In the genomic region with DNA sequence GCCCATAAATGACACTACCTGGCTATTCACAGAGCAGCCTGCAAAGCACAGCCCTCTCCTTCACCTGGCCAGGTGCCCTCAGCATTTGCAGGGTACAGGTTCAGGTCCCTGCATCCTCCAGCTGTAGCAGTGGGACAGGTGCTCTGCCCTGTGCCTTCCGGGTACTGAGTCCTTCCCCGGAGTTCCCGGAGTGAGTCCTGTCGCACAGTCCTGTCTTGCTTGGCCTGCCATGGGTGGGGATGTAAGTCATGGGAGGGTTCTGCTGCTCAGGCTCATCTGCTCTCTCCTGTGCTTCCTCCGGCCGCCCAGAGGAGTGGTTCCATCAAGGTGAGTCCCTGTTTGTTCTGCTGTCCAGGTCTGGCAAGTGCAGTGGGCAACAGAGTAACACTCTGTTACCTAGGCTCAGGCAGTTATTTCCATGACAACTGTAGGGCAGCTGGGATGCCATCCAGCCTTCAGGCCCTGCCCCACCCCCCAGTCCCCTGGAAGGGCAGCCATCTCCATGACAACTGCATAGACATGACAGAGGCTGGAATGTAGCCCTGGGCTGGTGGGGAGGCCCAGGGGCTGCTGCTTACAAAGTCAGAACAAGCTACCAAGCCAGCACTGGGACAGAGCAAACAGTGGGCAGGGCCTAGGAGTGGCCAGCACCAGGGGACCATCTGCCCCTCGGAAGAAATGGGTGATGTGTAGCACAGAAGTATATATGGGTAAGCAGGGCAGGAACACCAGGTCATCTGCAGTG, we compare ENCODE assay signal across 8 mouse cellular contexts. TPM values are rescaled to one million over a fixed set of nuclear protein-coding genes. Genes with fewer than 3 reads are reported as not detected.
DNase-seq lines count a peak whose midpoint lies in the region; ATAC-seq and TF ChIP-seq lines count a peak whose summit lies in the region.

No protein-coding gene starts in this region.

- H3K9me3 ChIP-seq in heart, embryonic 10.5 days: no peaks in the 10 kb centered on the region
- H3K9me3 ChIP-seq in intestine, embryonic 15.5 days: no peaks in the 10 kb centered on the region
- H3K9me3 ChIP-seq in stomach, embryonic 16.5 days (replicated peaks; ENCODE audit: control insufficient read depth, low read length): no peaks in the 10 kb centered on the region

- 58% methylated on average over 7 of the region's 7 CpGs for WGBS in heart, embryonic 10.5 days
- WGBS in heart, adult 2 months: 81% methylated on average over 7 of the region's 7 CpGs
- WGBS in intestine, embryonic 15.5 days: 46% methylated on average over 7 of the region's 7 CpGs
- 38% methylated on average over 7 of the region's 7 CpGs for WGBS in stomach, embryonic 16.5 days

- no peak for TF ChIP-seq CTCF in heart, adult 2 months (IDR thresholded peaks at IDR 0.05)

- H3K4me2 ChIP-seq in intestine, embryonic 15.5 days (replicated peaks): no peak overlapping the region
- H3K4me2 ChIP-seq in stomach, embryonic 16.5 days (ENCODE audit: low read depth, low read length): no peak overlapping the region

- H3K27ac ChIP-seq in heart, embryonic 10.5 days: peak overlapping the region; percentile 70
- no peak overlapping the region for H3K27ac ChIP-seq in heart, adult 2 months
- H3K27ac ChIP-seq in intestine, embryonic 15.5 days: no peak overlapping the region
- no peak overlapping the region for H3K27ac ChIP-seq in stomach, embryonic 16.5 days (ENCODE audit: low read length)

- no peak for TF ChIP-seq POLR2A in heart, adult 2 months (IDR thresholded peaks at IDR 0.05; ENCODE audit: insufficient read depth, low read depth, low read length)

- peak; percentile 90 for DNase-seq in heart, embryonic 10.5 days (ENCODE audit: low spot score)
- no peak for DNase-seq in heart, adult 2 months
- peak; percentile 75 to 77 for DNase-seq in right cerebral cortex, postnatal 10 days (ENCODE audit: low spot score in 2 of 2)
- DNase-seq in right cerebral cortex, postnatal 14 days: no peak
- DNase-seq in T-cell, adult 2 months (ENCODE audit: low spot score): no peak
- DNase-seq in spleen, postnatal 10 days (ENCODE audit: low spot score in 2 of 2): no peak

- H3K79me2 ChIP-seq in heart, adult 2 months (replicated peaks; ENCODE audit: control insufficient read depth, insufficient read depth, low read length): no peaks in the 10 kb centered on the region

- no peak overlapping the region for H3K4me3 ChIP-seq in heart, embryonic 10.5 days
- no peak overlapping the region for H3K4me3 ChIP-seq in heart, adult 2 months
- H3K4me3 ChIP-seq in intestine, embryonic 15.5 days (replicated peaks): no peak overlapping the region
- no peak overlapping the region for H3K4me3 ChIP-seq in stomach, embryonic 16.5 days (replicated peaks; ENCODE audit: low read length)

- intact Hi-C loops in heart, adult 2 months (cut with DNase I): no loop called here

- peaks cover 82% of the 10 kb centered on the region for H3K36me3 ChIP-seq in heart, embryonic 10.5 days
- no peaks in the 10 kb centered on the region for H3K36me3 ChIP-seq in heart, adult 2 months (ENCODE audit: control insufficient read depth, insufficient read depth, low read length)
- peaks cover 5% of the 10 kb centered on the region for H3K36me3 ChIP-seq in intestine, embryonic 15.5 days
- H3K36me3 ChIP-seq in stomach, embryonic 16.5 days (ENCODE audit: control insufficient read depth, insufficient read depth, low read length): 0 out of 2 replicates have a peak, but pooled peaks cover 8% of the 10 kb centered on the region

- ATAC-seq in intestine, embryonic 15.5 days: peak; percentile 46
- ATAC-seq in stomach, embryonic 16.5 days (ENCODE audit: insufficient read depth, low FRiP score): peak; percentile 51

- H3K9ac ChIP-seq in heart, adult 2 months (ENCODE audit: low read depth, low read length): no peak overlapping the region
- H3K9ac ChIP-seq in intestine, embryonic 15.5 days: no peak overlapping the region
- no peak overlapping the region for H3K9ac ChIP-seq in stomach, embryonic 16.5 days (ENCODE audit: low read length)

- TF ChIP-seq EP300 in heart, adult 2 months (IDR thresholded peaks at IDR 0.05; ENCODE audit: insufficient read depth, low read depth, low read length): no peak

- H3K4me1 ChIP-seq in heart, embryonic 10.5 days: peaks cover 57% of the 10 kb centered on the region
- peaks cover 3% of the 10 kb centered on the region; the same call in 1 of the 2 replicates for H3K4me1 ChIP-seq in heart, adult 2 months (ENCODE audit: control insufficient read depth, insufficient read depth, low read length)
- H3K4me1 ChIP-seq in intestine, embryonic 15.5 days (replicated peaks): peaks cover 14% of the 10 kb centered on the region
- peaks cover 20% of the 10 kb centered on the region for H3K4me1 ChIP-seq in stomach, embryonic 16.5 days (ENCODE audit: control insufficient read depth, insufficient read depth, low read length)

- 0 out of 2 replicates have a peak, but pooled peaks cover 4% of the 10 kb centered on the region for H3K27me3 ChIP-seq in heart, embryonic 10.5 days (ENCODE audit: insufficient read depth, poor library complexity, severe bottlenecking)
- H3K27me3 ChIP-seq in heart, adult 2 months (ENCODE audit: control insufficient read depth, insufficient read depth, low read length): no peaks in the 10 kb centered on the region
- H3K27me3 ChIP-seq in intestine, embryonic 15.5 days (replicated peaks): no peaks in the 10 kb centered on the region
- no peaks in the 10 kb centered on the region for H3K27me3 ChIP-seq in stomach, embryonic 16.5 days (ENCODE audit: control insufficient read depth, insufficient read depth, low read length)

RNA-seq across cellular contexts. Expression of gene Txnrd2, which starts 25.5 kb away (rescaled TPM):
- polyA plus RNA-seq in heart, embryonic 10.5 days (2016; fragmentation: Nextera tagmentation; extraction: Ambion mirVana): 40.1 and 47.7 TPM in 2 replicates
- 10 to 100 TPM; 37.6 to 39.7 TPM for total RNA-seq in heart, adult 2 months (2021)
- polyA plus RNA-seq in heart, adult 2 months (2012; rRNA removed): 35.1 and 36.1 TPM in 2 replicates
- 25.4 and 25.8 TPM in 2 replicates for polyA plus RNA-seq in intestine, embryonic 15.5 days (2015; fragmentation: Nextera tagmentation; extraction: Ambion mirVana)
- 19.2 and 23.7 TPM in 2 replicates for polyA plus RNA-seq in stomach, embryonic 16.5 days (2015; fragmentation: Nextera tagmentation; extraction: Ambion mirVana)

RNA-seq across cellular contexts. Expression of gene Comt, which starts 26.0 kb away (rescaled TPM):
- 83.5 and 102 TPM in 2 replicates for polyA plus RNA-seq in heart, embryonic 10.5 days (2016; fragmentation: Nextera tagmentation; extraction: Ambion mirVana)
- total RNA-seq in heart, adult 2 months (2021): 100 to 1,000 TPM; 139 to 150 TPM
- 208 and 236 TPM in 2 replicates for polyA plus RNA-seq in heart, adult 2 months (2012; rRNA removed)
- 89.5 and 97.1 TPM in 2 replicates for polyA plus RNA-seq in intestine, embryonic 15.5 days (2015; fragmentation: Nextera tagmentation; extraction: Ambion mirVana)
- polyA plus RNA-seq in stomach, embryonic 16.5 days (2015; fragmentation: Nextera tagmentation; extraction: Ambion mirVana): 105 and 119 TPM in 2 replicates

RNA-seq across cellular contexts. Expression of gene Arvcf, which starts 52.7 kb away (rescaled TPM):
- 25.8 and 29.7 TPM in 2 replicates for polyA plus RNA-seq in heart, embryonic 10.5 days (2016; fragmentation: Nextera tagmentation; extraction: Ambion mirVana)
- total RNA-seq in heart, adult 2 months (2021): 10 to 100 TPM; 14.4 to 16.4 TPM
- polyA plus RNA-seq in heart, adult 2 months (2012; rRNA removed): 13.9 and 17.0 TPM in 2 replicates
- polyA plus RNA-seq in intestine, embryonic 15.5 days (2015; fragmentation: Nextera tagmentation; extraction: Ambion mirVana): 21.7 and 22.1 TPM in 2 replicates
- polyA plus RNA-seq in stomach, embryonic 16.5 days (2015; fragmentation: Nextera tagmentation; extraction: Ambion mirVana): 25.3 and 26.0 TPM in 2 replicates

RNA-seq across cellular contexts. Expression of gene Tango2, which starts 52.7 kb away (rescaled TPM):
- 51.3 and 62.1 TPM in 2 replicates for polyA plus RNA-seq in heart, embryonic 10.5 days (2016; fragmentation: Nextera tagmentation; extraction: Ambion mirVana)
- 100 to 1,000 TPM; 173 to 181 TPM for total RNA-seq in heart, adult 2 months (2021)
- 283 and 382 TPM in 2 replicates for polyA plus RNA-seq in heart, adult 2 months (2012; rRNA removed)
- 43.0 and 49.4 TPM in 2 replicates for polyA plus RNA-seq in intestine, embryonic 15.5 days (2015; fragmentation: Nextera tagmentation; extraction: Ambion mirVana)
- polyA plus RNA-seq in stomach, embryonic 16.5 days (2015; fragmentation: Nextera tagmentation; extraction: Ambion mirVana): 27.6 and 32.7 TPM in 2 replicates

Comparison
In these comparisons a context has a peak if more than half of its experiments do, and no peak if none do; other contexts are left out.
1. DNase-seq: peak in heart, embryonic 10.5 days (single experiment) and right cerebral cortex, postnatal 10 days (2 of 2); none in heart, adult 2 months (0 of 2), right cerebral cortex, postnatal 14 days (single experiment), T-cell, adult 2 months (single experiment) and spleen, postnatal 10 days (0 of 2).